Mouse (Mus musculus) neural tube, embryonic 11.5 days (tissue): ENCODE measurements around the gene Rbfox1. TPM values are rescaled to one million over a fixed set of nuclear protein-coding genes. Genes with fewer than 3 reads are reported as not detected.

Source experiments
- ATAC-seq: fragments of 200-750 bp; cut with Nextera tagmentation; 2 replicates; pipeline ENCODE4 v1.8.0; 2017; ENCODE audit warnings: moderate number of reproducible peaks, mild to moderate bottlenecking, moderate TSS enrichment, moderate library complexity; ENCODE audit not compliant: insufficient read depth, low FRiP score, low TSS enrichment
- DNase-seq: peaks from one replicate; pipeline ENCODE4 v3.0.0-alpha.2; 2015; ENCODE audit warnings: low spot score
- H3K27ac ChIP-seq: fragments of 300-500 bp; sonication (generic); 2 replicates; pipeline ENCODE4 v1.5.1; 2014; ENCODE audit warnings: low read depth, mild to moderate bottlenecking, low read length
- H3K27me3 ChIP-seq: fragments of 300-500 bp; sonication (generic); 2 replicates; pipeline ENCODE4 v1.6.1; 2014; ENCODE audit warnings: mild to moderate bottlenecking, low read length, mixed read lengths; ENCODE audit not compliant: control insufficient read depth, insufficient read depth
- H3K36me3 ChIP-seq: fragments of 300-500 bp; sonication (generic); 2 replicates; pipeline ENCODE4 v1.6.1; 2014; ENCODE audit warnings: mild to moderate bottlenecking, low read length, moderate library complexity, mixed read lengths; ENCODE audit not compliant: control insufficient read depth, insufficient read depth
- H3K4me1 ChIP-seq: fragments of 300-500 bp; sonication (generic); 2 replicates; pipeline ENCODE4 v1.6.1; 2014; ENCODE audit warnings: low read length, mixed read lengths; ENCODE audit not compliant: control insufficient read depth, insufficient read depth
- H3K4me2 ChIP-seq: fragments of 300-500 bp; sonication (generic); 2 replicates; pipeline ENCODE4 v1.6.1; 2014; ENCODE audit warnings: low read depth, mild to moderate bottlenecking, moderate library complexity
- H3K4me3 ChIP-seq: fragments of 300-500 bp; sonication (generic); 2 replicates; pipeline ENCODE4 v1.5.1; 2014; ENCODE audit warnings: low read depth, low read length
- H3K9ac ChIP-seq: fragments of 300-500 bp; sonication (generic); 2 replicates; pipeline ENCODE4 v1.6.1; 2014; ENCODE audit warnings: mild to moderate bottlenecking, low read length
- H3K9me3 ChIP-seq: fragments of 300-500 bp; sonication (generic); 2 replicates; pipeline ENCODE4 v1.6.1; 2016; ENCODE audit warnings: low read length; ENCODE audit not compliant: control insufficient read depth
- WGBS: fragments of 180-500 bp; shearing (Covaris S2); extraction: QIAGEN DNeasy Blood & Tissue Kit; methylation state at CpG from one replicate; pipeline ENCODE4 v1.1.7; 2014; 5-methylcytosine and 5-hydroxymethylcytosine counted together
- polyA plus RNA-seq: library from polyadenylated mRNA; unstranded; fragments of >200 nt; fragmentation: Nextera tagmentation; extraction: Ambion mirVana; gene quantifications from 2 replicates; pipeline ENCODE4 v1.2.1, GENCODE M21; 2014

Gene Rbfox1
- polyA plus RNA-seq, 1 experiment from 2014 or later, result 32.9 TPM

DNA sequence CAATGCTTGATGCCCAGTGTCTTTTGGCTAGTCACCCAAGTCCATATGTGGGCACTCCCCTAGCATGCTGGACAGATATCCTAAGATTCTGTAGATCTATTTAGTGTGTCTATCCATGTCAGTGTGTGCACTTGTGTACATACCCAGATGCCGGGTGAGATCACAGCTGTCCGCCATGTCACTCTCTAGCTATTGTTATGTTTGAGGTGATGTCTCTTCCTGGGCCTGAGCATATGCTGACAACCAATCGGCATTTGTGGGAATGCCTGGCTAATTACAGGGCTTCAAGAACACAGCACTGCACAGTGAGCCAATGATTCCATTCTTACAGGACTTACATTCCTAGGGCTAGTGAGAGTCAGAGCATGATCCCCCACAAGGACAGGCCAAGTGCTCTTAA, 1208.5 kb downstream of the Rbfox1 start:
- no peak for DNase-seq
- Histone ChIP-seq H3K27me3 (no peaks in the 10 kb centered on the region), H3K4me2 (no peak overlapping the region), H3K4me1 (no peaks in the 10 kb centered on the region), H3K27ac (no peak overlapping the region), H3K9ac (no peak overlapping the region), H3K4me3 (no peak overlapping the region), H3K9me3 (no peaks in the 10 kb centered on the region), H3K36me3 (no peaks in the 10 kb centered on the region)
- 90% methylated on average over 3 of the region's 3 CpGs for WGBS
- ATAC-seq, result no peak

DNA sequence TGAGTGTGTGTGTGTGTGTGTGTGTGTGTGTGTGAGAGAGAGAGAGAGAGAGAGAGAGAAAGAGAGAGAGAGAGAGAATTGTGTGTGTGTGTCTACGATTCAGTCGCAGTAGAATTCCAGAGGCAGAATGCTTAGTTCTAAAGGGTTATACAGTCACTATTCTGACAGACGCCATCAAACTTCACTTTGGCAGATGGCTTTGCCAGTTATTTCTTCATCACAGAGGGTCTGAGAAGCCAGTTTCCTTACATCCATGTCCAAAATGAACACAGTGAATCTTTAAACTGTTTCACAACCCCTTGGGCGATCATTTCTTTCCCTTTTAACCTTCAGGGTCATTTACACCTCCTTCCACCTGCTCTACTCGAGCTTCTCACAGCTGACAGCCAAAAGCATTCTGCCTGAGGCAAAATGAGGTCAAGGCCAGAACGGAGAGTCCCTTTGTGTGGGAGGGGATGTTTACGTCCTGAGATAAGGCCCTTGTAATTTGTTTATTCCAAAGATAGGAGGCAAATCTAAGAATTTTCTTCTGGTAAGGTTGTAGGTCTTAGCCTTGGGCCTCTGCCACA, 1209.1 kb downstream of the Rbfox1 start:
- ATAC-seq (no peak), DNase-seq (no peak)
- Histone ChIP-seq H3K27me3 (no peaks in the 10 kb centered on the region), H3K27ac (no peak overlapping the region), H3K4me2 (no peak overlapping the region), H3K9me3 (no peaks in the 10 kb centered on the region), H3K4me1 (no peaks in the 10 kb centered on the region), H3K4me3 (no peak overlapping the region), H3K36me3 (no peaks in the 10 kb centered on the region), H3K9ac (no peak overlapping the region)
- WGBS, result 78% methylated on average over 7 of the region's 7 CpGs

DNA sequence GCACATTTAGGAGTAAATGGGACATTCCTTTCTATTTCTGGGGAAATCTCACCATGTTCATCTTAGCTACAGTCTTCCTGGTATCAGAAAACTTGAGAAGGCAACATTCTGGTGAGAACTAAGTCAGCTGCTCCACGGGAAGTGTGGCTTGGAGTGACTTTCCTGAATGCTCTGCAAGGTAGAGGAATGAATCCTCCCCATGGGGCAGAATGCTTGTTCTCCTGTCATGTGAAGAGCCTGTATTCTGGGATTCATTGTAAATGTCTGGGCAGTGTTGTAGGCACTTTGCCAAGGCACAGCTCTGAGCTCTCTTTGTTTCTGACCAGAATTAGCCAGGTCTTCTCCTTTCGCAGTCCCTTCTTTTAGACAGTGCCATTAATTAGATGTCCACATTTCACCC, 1211.9 kb downstream of the Rbfox1 start:
- Histone ChIP-seq H3K4me1 (no peaks in the 10 kb centered on the region), H3K9ac (no peak overlapping the region), H3K27me3 (no peaks in the 10 kb centered on the region), H3K9me3 (no peaks in the 10 kb centered on the region), H3K27ac (no peak overlapping the region), H3K36me3 (no peaks in the 10 kb centered on the region), H3K4me2 (no peak overlapping the region), H3K4me3 (no peak overlapping the region)
- no peak for DNase-seq
- no peak for ATAC-seq
- 88% methylated on average over 2 of the region's 2 CpGs for WGBS

DNA sequence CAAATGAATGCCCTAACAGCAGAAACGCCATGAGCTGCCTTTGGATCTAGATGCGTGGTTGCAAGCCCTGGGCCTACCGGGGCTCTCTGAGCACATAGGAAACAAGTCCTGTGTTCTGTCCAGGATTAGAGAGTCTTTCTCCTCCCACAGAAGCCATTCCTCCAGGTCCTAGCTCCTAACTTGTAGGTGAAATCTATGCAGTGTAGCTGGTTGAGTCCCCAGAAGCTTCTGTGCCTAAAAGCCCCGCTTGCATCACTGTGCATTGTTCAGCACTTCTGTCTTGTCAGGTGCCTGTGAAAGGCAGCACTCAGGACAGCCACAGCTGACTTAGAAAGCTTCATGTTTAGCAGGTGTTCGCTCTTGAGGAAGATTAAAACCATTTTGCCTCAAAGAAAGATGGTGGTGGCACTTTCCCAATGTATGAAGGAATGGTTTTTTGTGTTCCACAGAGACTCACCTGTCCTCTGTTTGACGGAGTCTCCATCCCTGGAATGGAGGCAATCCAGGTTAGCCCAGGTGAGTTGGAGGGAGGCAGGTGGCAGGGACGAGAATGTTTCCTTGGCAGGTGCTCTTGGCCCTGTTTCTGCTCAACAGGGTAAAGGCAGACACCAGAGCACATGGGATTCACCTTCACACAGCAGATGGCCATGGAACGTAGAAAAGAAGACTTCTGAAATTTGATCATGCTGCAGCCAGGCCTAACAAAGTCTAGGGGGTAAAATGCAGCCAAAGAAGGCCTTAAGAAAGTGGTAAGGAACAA, 1213.0 kb downstream of the Rbfox1 start:
- Histone ChIP-seq H3K4me1 (no peaks in the 10 kb centered on the region), H3K27me3 (no peaks in the 10 kb centered on the region), H3K4me3 (no peak overlapping the region), H3K36me3 (no peaks in the 10 kb centered on the region), H3K9me3 (no peaks in the 10 kb centered on the region), H3K9ac (no peak overlapping the region), H3K27ac (no peak overlapping the region), H3K4me2 (no peak overlapping the region)
- ATAC-seq, result no peak
- WGBS, result 89% methylated on average over 8 of the region's 8 CpGs
- DNase-seq, result no peak

DNA sequence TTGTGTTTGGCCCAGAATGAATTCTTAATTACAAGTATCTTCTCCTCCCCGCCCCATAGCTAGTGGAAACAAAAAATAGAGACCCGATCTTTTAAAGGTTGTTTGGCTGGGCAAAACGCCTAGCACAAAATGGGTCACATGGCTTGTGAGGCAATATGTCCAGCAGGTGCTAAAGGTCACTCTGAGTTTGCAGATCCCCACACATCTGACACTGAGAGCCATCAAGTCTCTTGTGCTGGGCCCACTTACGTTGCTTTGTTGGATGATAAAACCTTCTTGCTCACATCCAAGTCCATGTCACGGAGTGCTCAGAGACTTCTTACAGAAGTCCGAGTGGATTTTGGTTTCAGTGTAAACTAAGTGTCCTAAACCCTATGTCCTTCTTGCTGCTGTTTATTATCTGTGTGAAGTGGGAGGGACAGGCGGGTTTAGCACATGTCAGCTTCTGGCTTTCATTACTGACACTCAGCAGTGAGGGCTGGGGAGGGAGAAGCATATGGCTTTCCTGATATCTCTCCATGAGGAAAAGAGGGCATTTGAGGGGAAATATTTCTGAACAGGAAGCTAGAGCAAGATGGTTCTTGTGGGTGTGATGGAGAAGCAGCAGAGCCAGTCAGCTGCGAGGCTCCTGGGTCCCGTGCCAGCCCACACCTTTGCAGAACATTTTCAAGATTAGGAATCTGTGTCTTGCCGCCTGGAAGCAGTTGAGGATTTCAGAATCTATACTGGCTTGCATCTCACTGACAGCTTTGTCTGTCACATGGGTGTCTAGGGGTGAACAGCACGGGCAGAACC, 1214.5 kb downstream of the Rbfox1 start:
- Histone ChIP-seq H3K27ac (no peak overlapping the region), H3K27me3 (no peaks in the 10 kb centered on the region), H3K9me3 (no peaks in the 10 kb centered on the region), H3K4me2 (no peak overlapping the region), H3K9ac (no peak overlapping the region), H3K4me1 (no peaks in the 10 kb centered on the region), H3K36me3 (no peaks in the 10 kb centered on the region), H3K4me3 (no peak overlapping the region)
- no peak for ATAC-seq
- no peak for DNase-seq
- WGBS, result 78% methylated on average over 11 of the region's 11 CpGs

DNA sequence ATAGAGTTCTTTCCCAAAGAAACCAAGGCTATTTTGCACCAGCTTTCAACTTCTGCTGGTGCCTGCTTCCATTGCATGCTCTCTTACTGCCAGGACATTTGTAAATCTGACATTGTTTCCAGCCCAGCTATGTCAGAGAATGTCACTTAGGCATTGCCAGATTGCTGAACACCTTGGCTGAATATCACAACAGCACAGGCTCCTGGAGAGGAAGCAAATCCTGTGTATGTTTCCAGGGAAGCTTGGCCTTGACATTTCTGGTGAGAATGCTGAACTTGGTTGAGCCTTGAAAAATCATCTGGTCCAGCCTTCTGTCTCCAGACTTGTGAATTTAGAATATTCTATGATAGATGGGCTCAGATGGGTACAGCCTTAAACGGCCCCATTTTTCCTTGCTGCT, 1217.3 kb downstream of the Rbfox1 start:
- Histone ChIP-seq H3K27me3 (no peaks in the 10 kb centered on the region), H3K9ac (no peak overlapping the region), H3K36me3 (no peaks in the 10 kb centered on the region), H3K9me3 (no peaks in the 10 kb centered on the region), H3K27ac (no peak overlapping the region), H3K4me3 (no peak overlapping the region), H3K4me1 (no peaks in the 10 kb centered on the region), H3K4me2 (no peak overlapping the region)
- ATAC-seq (no peak), DNase-seq (no peak)
- WGBS, result 81% methylated on average over 1 of the region's 1 CpGs

DNA sequence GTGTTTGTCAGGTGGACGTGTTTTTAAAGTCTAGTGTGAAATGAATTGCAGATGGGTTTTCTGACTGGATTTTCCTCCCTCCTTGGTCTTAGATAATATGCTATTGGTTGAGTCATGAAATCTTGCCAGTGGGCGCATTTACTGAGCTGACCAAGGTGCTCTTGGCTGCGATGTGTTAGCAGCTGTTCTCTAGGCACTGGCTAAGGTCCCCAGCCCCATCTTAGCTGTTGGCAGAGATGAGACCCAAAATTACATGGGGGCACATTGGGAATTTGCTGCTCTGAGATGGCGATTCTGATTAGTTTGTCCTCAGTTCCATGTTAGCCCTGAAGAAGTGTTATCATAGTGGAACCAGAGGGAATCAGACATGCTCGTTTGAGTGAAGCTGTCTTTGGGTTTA, 1218.1 kb downstream of the Rbfox1 start:
- Histone ChIP-seq H3K4me3 (no peak overlapping the region), H3K9ac (no peak overlapping the region), H3K4me2 (no peak overlapping the region), H3K36me3 (no peaks in the 10 kb centered on the region), H3K9me3 (no peaks in the 10 kb centered on the region), H3K27me3 (no peaks in the 10 kb centered on the region), H3K27ac (no peak overlapping the region), H3K4me1 (no peaks in the 10 kb centered on the region)
- DNase-seq, result no peak
- WGBS, result 78% methylated on average over 5 of the region's 5 CpGs
- ATAC-seq, result no peak

DNA sequence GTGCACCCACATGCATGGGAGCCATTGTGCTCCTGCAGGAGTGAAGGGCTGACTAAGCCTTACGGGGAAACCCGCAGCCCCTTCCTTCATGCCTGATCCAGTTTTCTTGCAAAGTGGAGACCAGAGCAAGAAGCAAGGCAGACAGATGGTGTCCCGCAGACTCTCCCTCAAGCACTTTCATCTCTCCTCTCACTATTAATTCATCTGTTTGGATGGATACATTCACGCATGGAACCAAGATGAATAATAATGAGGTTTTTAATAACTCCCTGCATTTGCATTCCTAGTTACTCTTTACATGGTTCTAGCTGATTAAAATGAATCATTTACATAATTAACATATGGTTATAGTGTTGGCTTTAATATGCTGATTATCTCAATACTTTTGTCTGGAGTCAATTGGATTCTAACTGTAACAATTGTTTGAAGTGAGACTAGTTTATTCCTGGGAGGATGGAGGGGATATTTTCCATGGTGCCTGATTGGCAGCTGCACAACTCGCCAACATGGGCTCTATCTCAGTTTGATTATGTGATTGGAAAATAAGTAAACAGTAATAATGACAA, 1221.4 kb downstream of the Rbfox1 start:
- WGBS, result 84% methylated on average over 5 of the region's 5 CpGs
- Histone ChIP-seq H3K36me3 (no peaks in the 10 kb centered on the region), H3K9ac (no peak overlapping the region), H3K27ac (no peak overlapping the region), H3K4me2 (no peak overlapping the region), H3K9me3 (no peaks in the 10 kb centered on the region), H3K27me3 (no peaks in the 10 kb centered on the region), H3K4me1 (no peaks in the 10 kb centered on the region), H3K4me3 (no peak overlapping the region)
- ATAC-seq (no peak), DNase-seq (no peak)
